Mouse (Mus musculus): ENCODE measurements around the gene Alcam. TPM values are rescaled to one million over a fixed set of nuclear protein-coding genes. Genes with fewer than 3 reads are reported as not detected.

Gene Alcam
- total and polyA plus RNA-seq, 3 experiments: 1.5 to 3.5 (median 2.4) TPM

- H3K9ac ChIP-seq (ENCODE audit: low read depth, low read length): no peak overlapping the region
- WGBS: 55% methylated on average over 4 of the region's 4 CpGs
Observed at GRCm38 (mm10) chr16:52222896-52223295, 231.0 kb downstream of the Alcam start.

GRCm38 (mm10) chr16:52219069-52219468 is 234.8 kb downstream of the Alcam start:
- DNase-seq: no peak
- intact Hi-C loops (cut with DNase I): no loop called here

More at GRCm38 (mm10) chr16:52222896-52223295, 231.0 kb downstream of the Alcam start:
- H3K27ac ChIP-seq: no peak overlapping the region
- intact Hi-C loops (cut with DNase I): no loop called here
- no peaks in the 10 kb centered on the region for H3K27me3 ChIP-seq (ENCODE audit: control insufficient read depth, insufficient read depth, low read length)
- no peaks in the 10 kb centered on the region for H3K4me1 ChIP-seq (ENCODE audit: control insufficient read depth, insufficient read depth, low read length)
- no peaks in the 10 kb centered on the region for H3K79me2 ChIP-seq (replicated peaks; ENCODE audit: control insufficient read depth, insufficient read depth, low read length)
- TF ChIP-seq EP300 (IDR thresholded peaks at IDR 0.05; ENCODE audit: insufficient read depth, low read depth, low read length): no peak
- no peak for TF ChIP-seq POLR2A (IDR thresholded peaks at IDR 0.05; ENCODE audit: insufficient read depth, low read depth, low read length)
- H3K36me3 ChIP-seq (ENCODE audit: control insufficient read depth, insufficient read depth, low read length): no peaks in the 10 kb centered on the region
- DNase-seq: no peak
- H3K4me3 ChIP-seq: no peak overlapping the region

GRCm38 (mm10) chr16:52210844-52211606 is 242.8 kb downstream of the Alcam start:
- Histone ChIP-seq H3K9ac (ENCODE audit: low read depth, low read length) (no peak overlapping the region), H3K4me1 (ENCODE audit: control insufficient read depth, insufficient read depth, low read length) (no peaks in the 10 kb centered on the region), H3K36me3 (ENCODE audit: control insufficient read depth, insufficient read depth, low read length) (no peaks in the 10 kb centered on the region), H3K27ac (no peak overlapping the region), H3K79me2 (replicated peaks; ENCODE audit: control insufficient read depth, insufficient read depth, low read length) (no peaks in the 10 kb centered on the region), H3K4me3 (no peak overlapping the region), H3K27me3 (ENCODE audit: control insufficient read depth, insufficient read depth, low read length) (no peaks in the 10 kb centered on the region)
- no peak for DNase-seq
- intact Hi-C loops (cut with DNase I): no loop called here
- WGBS: 95% methylated on average over 8 of the region's 8 CpGs
- TF ChIP-seq EP300 (IDR thresholded peaks at IDR 0.05; ENCODE audit: insufficient read depth, low read depth, low read length) (no peak), POLR2A (IDR thresholded peaks at IDR 0.05; ENCODE audit: insufficient read depth, low read depth, low read length) (no peak), CTCF (IDR thresholded peaks at IDR 0.05) (no peak)

More at GRCm38 (mm10) chr16:52219069-52219468, 234.8 kb downstream of the Alcam start:
- Histone ChIP-seq H3K4me3 (no peak overlapping the region), H3K4me1 (ENCODE audit: control insufficient read depth, insufficient read depth, low read length) (no peaks in the 10 kb centered on the region), H3K36me3 (ENCODE audit: control insufficient read depth, insufficient read depth, low read length) (no peaks in the 10 kb centered on the region), H3K27ac (no peak overlapping the region), H3K27me3 (ENCODE audit: control insufficient read depth, insufficient read depth, low read length) (no peaks in the 10 kb centered on the region), H3K79me2 (replicated peaks; ENCODE audit: control insufficient read depth, insufficient read depth, low read length) (no peaks in the 10 kb centered on the region), H3K9ac (ENCODE audit: low read depth, low read length) (no peak overlapping the region)
- WGBS: 27% methylated on average over 2 of the region's 2 CpGs
- TF ChIP-seq POLR2A (IDR thresholded peaks at IDR 0.05; ENCODE audit: insufficient read depth, low read depth, low read length): no peak
- no peak for TF ChIP-seq EP300 (IDR thresholded peaks at IDR 0.05; ENCODE audit: insufficient read depth, low read depth, low read length)
- peak; percentile 56 for TF ChIP-seq CTCF (IDR thresholded peaks at IDR 0.05)

GRCm38 (mm10) chr16:52200107-52200506 is 253.8 kb downstream of the Alcam start:
- no peak overlapping the region for H3K27ac ChIP-seq
- no peaks in the 10 kb centered on the region for H3K79me2 ChIP-seq (replicated peaks; ENCODE audit: control insufficient read depth, insufficient read depth, low read length)
- H3K36me3 ChIP-seq (ENCODE audit: control insufficient read depth, insufficient read depth, low read length): peaks cover 4% of the 10 kb centered on the region
- DNase-seq: no peak
- no peaks in the 10 kb centered on the region for H3K27me3 ChIP-seq (ENCODE audit: control insufficient read depth, insufficient read depth, low read length)
- no peaks in the 10 kb centered on the region for H3K4me1 ChIP-seq (ENCODE audit: control insufficient read depth, insufficient read depth, low read length)
- WGBS: 91% methylated on average over 7 of the region's 7 CpGs
- intact Hi-C loops (cut with DNase I): no loop called here
- H3K4me3 ChIP-seq: no peak overlapping the region
- no peak for TF ChIP-seq EP300 (IDR thresholded peaks at IDR 0.05; ENCODE audit: insufficient read depth, low read depth, low read length)
- TF ChIP-seq CTCF (IDR thresholded peaks at IDR 0.05): no peak
- H3K9ac ChIP-seq (ENCODE audit: low read depth, low read length): no peak overlapping the region
